Mouse (Mus musculus) gastrocnemius, adult 8-10 months (tissue): Measurements from ENCODE around the gene Tgfb1i1. TPM values are rescaled to one million over a fixed set of nuclear protein-coding genes. Genes with fewer than 3 reads are reported as not detected.

Source experiments
- DNase-seq, 2 experiments: peaks; one replicate each; pipeline ENCODE4 v3.0.0; 2022; ENCODE audit warnings: low spot score in 2 of 2
- total RNA-seq, 4 experiments: library from RNA; stranded (reverse); gene quantifications; 2 replicates each; pipeline ENCODE4 v1.2.4; 2022

Tgfb1i1 gene
- total RNA-seq, 4 experiments from 2014 or later: 3.3 to 4.1 (median 3.6) TPM

DNA sequence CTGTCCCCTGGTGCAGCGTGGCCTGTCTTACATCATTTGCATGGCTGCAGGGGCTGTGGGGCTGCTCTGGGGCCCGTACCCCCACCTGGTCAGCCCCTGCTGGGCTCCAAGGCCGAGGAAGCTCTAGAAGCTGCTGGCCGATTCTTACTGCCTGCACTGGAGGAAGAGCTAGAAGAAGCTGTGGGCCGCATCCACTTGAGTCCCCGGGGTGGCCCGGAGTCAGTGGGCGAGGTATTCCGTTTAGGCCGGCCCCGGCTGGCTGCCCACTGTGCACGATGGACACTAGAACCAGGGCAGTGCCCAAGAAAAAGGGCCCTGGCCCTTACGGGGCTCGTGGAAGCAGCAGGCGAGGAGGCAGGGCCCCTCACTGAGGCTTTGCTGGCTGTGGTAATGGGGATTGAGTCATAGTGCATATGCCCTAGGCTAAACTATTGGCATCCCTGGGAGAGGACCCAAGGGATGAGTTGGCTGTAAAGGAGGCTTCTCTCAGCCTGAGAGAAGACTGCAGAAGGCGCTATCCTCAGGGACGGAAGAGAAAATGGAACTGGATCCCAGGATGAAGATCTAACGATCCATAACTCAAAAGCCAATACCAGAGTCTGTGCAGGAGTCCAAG is 2.1 kb upstream of the Tgfb1i1 start:
- DNase-seq: no peak

- DNase-seq: no peak
These were observed 1.1 kb upstream of the Tgfb1i1 start for GRCm38 (mm10) chr7:128245547-128245946.

DNA sequence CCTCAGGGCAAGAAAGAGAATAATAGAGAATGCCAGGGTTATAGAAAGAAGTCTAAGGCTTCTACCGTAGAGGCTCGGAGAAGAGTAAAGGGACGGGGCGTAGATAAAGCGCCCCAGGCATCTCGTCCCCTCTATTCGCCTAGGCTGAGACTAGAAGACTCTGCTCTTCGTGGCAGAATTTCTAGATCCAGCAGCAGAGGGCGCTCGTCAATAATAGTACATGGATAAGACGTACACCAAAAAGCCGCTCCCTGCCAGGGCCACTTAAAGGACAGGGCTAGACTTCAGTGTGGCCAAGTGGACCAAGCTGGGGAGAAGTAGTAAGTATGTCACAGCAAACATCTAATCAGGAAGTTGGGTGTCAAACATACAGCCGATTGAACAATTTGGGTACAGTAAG is 831 bp downstream of the Tgfb1i1 start:
- DNase-seq: peak; percentile 71 to 79

DNA sequence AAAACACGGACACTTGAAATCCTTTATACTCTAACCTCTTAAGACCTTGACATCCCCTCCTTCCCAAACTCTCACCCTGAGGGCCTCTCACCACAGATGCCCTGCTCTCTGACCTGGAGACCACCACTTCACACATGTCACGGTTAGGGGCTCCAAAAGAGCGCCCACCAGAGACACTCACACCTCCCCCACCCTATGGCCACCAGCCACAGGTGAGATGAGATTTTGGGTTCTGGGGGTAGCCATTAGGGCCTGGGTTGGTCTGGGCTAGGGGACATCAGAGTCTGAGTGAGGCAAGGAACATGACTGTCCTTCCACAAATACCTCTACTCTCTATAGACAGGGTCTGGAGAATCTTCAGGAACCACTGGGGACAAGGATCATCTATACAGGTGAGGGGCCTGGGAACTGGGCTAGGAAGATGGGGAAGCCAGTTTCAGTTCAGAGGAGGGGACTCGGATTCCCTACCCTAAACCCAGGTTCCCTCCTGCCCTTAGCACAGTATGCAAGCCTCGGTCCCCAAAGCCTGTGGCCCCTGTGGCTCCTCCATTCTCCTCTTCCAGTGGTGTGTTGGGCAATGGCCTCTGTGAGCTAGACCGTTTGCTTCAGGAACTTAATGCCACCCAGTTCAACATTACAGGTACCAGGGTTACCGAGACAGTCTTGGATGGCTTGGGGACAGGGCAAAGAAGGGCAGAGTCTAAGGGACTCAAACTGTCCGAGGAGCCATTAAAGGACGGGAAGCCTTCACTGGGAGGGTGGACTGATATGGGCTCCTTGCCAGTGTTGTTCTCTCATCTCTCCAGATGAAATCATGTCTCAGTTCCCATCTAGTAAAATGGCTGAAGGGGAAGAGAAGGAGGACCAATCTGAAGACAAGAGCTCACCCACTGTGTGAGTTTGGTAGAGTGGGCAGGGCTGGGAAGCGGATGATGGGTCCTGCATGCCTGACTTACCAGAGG is 1.8 kb downstream of the Tgfb1i1 start:
- DNase-seq: no peak

DNA sequence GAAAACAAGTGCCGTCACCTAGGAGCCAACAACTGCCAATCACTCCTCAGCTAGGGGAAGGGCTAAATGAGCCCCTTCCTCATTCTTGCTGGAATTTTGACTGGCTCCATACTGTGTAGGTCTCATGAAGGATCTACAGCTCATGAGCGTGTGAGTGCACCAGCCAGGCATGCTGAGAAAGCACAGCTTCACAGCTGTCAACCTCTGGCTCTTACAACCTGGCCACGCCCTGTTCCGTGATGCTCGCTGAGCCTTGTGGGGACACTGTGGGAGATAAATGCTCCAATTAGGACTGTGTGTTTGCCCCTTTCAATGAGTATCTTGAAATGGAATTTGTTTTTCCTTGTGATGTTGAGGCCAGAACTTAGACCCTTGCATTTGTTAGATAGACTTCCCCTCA is 3.4 kb downstream of the Tgfb1i1 start:
- no peak for DNase-seq

DNA sequence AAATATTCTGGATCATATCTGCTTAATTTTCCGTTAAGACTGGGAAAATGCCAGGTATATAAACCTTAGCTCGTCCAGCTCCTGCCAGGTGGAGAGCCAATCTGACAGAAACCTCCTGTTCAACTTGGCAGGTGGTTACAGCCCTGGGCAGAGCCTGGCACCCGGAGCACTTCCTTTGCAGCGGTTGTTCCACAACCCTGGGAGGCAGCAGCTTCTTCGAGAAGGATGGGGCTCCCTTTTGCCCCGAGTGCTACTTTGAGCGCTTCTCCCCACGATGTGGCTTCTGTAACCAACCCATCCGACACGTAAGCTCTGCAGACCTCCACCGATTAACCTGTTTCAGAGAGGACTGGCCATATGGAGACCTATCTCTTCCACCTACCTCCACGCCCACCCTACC is 5.3 kb downstream of the Tgfb1i1 start:
- DNase-seq: no peak

GRCm38 (mm10) chr7:128252609-128253008 is 6.0 kb downstream of the Tgfb1i1 start:
- no peak for DNase-seq

DNA sequence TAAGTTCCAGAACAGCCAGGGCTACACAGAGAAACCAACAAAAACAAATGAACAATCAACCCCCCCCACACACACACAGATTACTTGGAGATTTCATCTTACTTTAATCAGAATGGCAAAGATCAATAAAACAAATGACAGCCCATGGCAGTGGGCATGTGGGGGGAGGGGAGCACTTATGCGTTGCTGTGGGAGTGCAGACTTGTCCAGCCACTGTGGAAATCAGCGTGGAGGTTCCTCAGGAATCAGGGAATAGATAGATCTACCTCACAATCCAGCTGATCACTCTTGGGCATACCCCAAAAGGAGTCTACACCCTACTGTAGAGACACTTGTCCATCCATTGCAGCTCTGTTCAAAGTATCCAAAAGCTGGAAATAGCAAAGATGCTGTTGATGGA is 8.4 kb downstream of the Tgfb1i1 start:
- no peak for DNase-seq

- DNase-seq: no peak
These were observed 9.1 kb downstream of the Tgfb1i1 start for GRCm38 (mm10) chr7:128255757-128256156.

DNA sequence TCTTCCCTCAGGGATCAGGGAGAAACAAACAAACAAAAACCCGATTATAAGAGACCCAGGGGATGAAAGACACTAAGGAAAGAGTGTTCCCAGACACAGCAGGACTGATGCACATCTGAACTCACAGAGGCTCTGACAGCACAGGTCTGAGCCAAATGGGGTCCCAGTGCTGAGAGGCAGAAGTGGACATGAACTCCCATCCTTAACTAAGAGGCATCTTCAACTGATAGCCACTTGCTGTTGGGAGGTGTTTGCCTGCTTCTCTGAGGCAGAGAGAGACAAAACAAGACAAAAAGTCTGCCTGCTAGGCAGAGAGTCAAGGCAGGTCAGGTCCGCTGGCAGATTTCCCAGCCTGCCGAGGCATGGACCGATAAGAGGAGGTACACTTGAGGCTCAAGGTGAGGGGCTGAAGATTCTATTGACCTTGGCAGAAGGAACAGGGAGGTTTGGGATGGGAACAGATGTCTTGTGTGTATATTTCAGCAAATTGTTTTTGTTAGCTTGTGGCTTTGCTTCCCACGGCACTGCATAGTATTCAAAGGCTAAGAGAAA is 10.2 kb downstream of the Tgfb1i1 start:
- no peak for DNase-seq

DNA sequence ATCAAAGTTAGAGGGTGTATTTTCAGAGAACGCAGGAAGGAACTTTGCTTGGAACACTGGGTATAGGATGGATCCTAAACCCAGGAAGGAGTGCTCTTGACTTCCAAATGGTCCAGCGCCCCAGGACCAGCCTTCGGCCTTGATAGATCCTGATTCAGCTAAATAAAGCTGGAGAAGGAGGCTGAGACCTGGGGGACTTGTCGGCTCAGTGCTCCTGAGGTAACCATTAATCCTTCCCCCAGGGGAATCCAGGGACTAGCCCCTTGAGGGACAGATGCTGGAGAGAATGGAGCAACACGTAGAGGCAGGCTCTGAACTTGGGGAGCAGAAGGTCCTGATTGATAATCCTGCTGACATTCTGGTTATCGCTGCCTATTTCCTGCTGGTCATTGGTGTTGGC is 18.8 kb downstream of the Tgfb1i1 start, which contains the start of gene Slc5a2:
Gene Slc5a2, plus strand, starts transcription at position 247 of the 400 bp plus-strand sequence.
- no peak for DNase-seq

DNA sequence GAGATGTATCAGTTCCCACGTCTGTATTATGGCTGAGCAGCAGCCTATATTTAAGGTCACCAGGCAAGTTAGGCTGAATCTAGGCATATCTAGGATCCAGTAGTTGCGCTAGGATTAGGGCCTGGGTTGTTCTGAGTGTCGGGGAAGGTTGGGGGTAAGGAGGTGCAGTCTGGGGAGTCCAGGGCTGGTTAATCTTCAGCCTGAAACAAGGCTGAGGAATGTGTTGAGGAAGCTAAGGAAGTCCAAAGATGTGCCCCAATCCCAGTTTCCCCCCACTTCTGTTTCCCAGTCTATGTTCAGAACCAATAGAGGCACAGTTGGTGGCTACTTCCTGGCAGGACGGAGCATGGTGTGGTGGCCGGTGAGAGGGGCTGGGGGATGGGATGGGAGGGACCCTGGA is 19.4 kb downstream of the Tgfb1i1 start:
- DNase-seq: no peak

DNA sequence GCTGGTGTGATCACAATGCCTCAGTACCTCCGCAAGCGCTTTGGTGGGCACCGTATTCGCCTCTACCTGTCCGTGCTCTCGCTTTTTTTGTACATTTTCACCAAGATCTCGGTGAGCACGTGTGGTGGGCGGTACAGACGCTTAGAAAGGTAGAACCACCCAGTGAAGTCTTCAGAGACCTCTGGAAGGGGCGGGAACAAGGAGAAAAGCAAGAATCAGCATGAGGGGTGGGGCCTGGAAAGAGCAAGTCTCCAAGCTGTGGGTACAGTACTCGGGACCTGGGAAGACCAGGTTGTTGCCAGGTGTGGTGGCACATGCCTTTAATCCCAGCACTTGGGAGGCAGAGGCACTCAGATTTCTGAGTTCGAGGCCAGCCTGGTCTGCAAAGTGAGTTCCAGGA is 20.8 kb downstream of the Tgfb1i1 start:
- DNase-seq: no peak

DNA sequence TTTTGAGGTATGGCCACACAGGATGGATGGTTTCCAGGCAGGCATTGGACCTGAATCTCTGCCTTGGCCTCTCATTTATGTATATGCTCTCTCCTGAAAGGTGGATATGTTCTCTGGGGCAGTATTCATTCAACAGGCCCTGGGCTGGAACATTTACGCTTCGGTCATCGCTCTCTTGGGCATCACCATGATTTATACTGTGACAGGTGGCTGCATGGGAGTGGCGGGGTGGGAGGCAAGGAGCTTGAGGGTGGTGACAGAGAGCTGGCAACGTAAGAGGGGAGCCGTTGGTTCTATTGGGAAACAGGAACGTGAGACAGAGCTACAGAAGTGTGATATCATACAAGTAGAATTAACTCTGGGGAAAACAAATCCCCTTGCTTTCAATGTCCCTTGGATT is 21.2 kb downstream of the Tgfb1i1 start:
- no peak for DNase-seq

DNA sequence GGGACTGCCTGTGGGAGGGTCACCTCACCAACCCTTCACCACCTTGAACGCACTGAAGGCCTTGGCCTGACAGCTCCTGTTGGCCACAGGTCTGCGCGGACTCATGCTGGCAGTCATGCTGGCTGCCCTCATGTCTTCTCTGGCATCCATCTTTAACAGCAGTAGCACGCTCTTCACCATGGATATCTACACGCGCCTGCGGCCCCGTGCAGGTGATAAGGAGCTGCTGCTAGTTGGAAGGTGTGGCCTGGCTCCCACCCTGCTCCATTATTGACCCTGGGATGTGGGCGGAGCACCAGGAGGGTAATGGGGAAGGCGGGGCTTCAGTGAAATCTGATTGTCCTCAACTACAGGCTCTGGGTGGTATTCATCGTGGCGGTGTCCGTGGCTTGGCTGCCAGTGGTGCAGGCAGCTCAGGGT is 23.8 kb downstream of the Tgfb1i1 start:
- DNase-seq: no peak

GRCm38 (mm10) chr7:128271496-128271895 is 24.9 kb downstream of the Tgfb1i1 start:
- DNase-seq: no peak

- no peak for DNase-seq
These were observed 29.4 kb downstream of the Tgfb1i1 start for GRCm38 (mm10) chr7:128276051-128276450.

GRCm38 (mm10) chr7:128279750-128280149 is 33.1 kb downstream of the Tgfb1i1 start:
- no peak for DNase-seq

- DNase-seq: no peak
These were observed 35.2 kb downstream of the Tgfb1i1 start for GRCm38 (mm10) chr7:128281765-128282164.

DNA sequence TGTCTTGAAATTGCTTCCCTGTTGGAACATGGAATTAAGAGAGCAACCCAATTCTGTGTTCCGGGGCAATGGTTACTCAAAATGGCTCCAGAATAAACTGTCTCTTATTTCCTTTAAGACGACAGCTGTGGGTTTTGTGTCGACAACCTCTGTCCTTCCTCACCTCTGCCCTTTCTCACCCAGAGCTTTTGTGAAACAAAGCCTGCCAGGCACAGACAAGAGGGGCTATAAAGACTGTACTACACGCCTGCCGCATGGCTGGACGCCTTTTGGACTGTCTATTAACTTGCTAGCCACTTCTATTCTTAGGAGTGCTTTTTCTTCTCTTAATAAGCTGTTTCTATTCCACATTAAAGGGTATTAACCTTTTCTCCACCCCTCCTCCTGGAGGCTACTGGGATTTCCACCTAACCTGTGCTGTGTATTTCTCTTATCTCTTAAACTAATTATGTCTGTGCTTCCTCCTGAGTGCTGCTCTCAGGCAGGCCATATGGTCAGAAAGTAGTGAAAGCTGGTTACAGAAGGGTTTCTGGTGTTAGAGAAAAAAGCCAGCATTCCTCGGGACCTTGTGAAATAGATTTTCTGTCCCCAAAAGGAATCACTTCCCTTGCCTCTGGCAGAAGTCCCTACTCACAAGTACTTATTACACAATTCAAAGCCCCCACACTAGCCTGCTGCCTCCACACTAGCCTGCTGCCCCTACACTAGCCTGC is 36.1 kb downstream of the Tgfb1i1 start:
- no peak for DNase-seq

DNA sequence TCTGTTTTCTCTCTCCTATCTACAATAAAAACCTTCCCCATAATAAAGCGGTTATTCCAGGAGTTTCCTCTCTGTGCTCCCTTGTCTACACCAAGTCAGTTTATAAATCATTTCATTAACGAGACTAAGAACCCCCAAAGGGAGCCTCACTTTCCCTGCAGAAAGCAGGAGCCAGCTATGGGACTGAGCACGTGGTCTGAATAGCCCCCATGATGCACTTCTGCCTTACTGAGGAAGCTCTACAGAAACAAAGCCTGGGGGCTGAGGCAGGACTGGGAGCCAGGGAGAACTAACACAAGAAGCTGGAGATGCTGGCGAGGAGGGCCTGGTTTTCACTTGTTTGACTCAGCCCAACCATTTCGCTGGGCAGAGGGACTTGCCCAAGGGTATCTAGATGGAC is 37.4 kb downstream of the Tgfb1i1 start:
- no peak for DNase-seq

- DNase-seq: no peak
These were observed 38.4 kb downstream of the Tgfb1i1 start for GRCm38 (mm10) chr7:128285060-128285459.
